Mouse (Mus musculus) limb, embryonic 13.5 days (tissue): ENCODE measurements around the gene Kcnk2. TPM values are rescaled to one million over a fixed set of nuclear protein-coding genes. Genes with fewer than 3 reads are reported as not detected.

ENCODE experiments used
- ATAC-seq: fragments of 200-750 bp; cut with Nextera tagmentation; 2 replicates; pipeline ENCODE4 v1.8.0; 2017; ENCODE audit warnings: low read depth, moderate number of reproducible peaks, moderate TSS enrichment; ENCODE audit not compliant: low FRiP score
- H3K27ac ChIP-seq: fragments of 300-500 bp; sonication (generic); 2 replicates; pipeline ENCODE4 v1.5.1; 2015; ENCODE audit warnings: inconsistent platforms, mild to moderate bottlenecking, moderate library complexity
- H3K27me3 ChIP-seq: fragments of 300-500 bp; sonication (generic); 2 replicates; pipeline ENCODE4 v1.6.1; 2015; ENCODE audit warnings: mild to moderate bottlenecking, inconsistent platforms
- H3K36me3 ChIP-seq: fragments of 300-500 bp; sonication (generic); 2 replicates; pipeline ENCODE4 v1.6.1; 2015; ENCODE audit warnings: inconsistent platforms, mild to moderate bottlenecking, moderate library complexity
- H3K4me1 ChIP-seq: fragments of 300-500 bp; sonication (generic); 2 replicates; pipeline ENCODE4 v1.6.1; 2015; ENCODE audit warnings: inconsistent platforms
- H3K4me2 ChIP-seq: fragments of 300-500 bp; sonication (generic); replicated peaks from 2 replicates; pipeline ENCODE4 v1.6.1; 2015; ENCODE audit warnings: inconsistent platforms, mild to moderate bottlenecking, moderate library complexity
- H3K4me3 ChIP-seq: fragments of 300-500 bp; sonication (generic); 2 replicates; pipeline ENCODE4 v1.5.1; 2015; ENCODE audit warnings: moderate library complexity, mild to moderate bottlenecking, inconsistent platforms
- H3K9ac ChIP-seq: fragments of 300-500 bp; sonication (generic); 2 replicates; pipeline ENCODE4 v1.6.1; 2015; ENCODE audit warnings: mild to moderate bottlenecking, inconsistent platforms
- H3K9me3 ChIP-seq: fragments of 300-500 bp; sonication (generic); 2 replicates; pipeline ENCODE4 v1.6.1; 2016; ENCODE audit warnings: inconsistent platforms
- WGBS: fragments of 180-500 bp; shearing (Covaris S2); methylation state at CpG from one replicate; pipeline ENCODE4 v1.1.7; 2015; 5-methylcytosine and 5-hydroxymethylcytosine counted together
- polyA plus RNA-seq: library from polyadenylated mRNA; unstranded; fragments of >200 nt; fragmentation: Nextera tagmentation; extraction: Ambion mirVana; gene quantifications from 2 replicates; pipeline ENCODE4 v1.2.1, GENCODE M21; 2015

The Kcnk2 gene
- polyA plus RNA-seq, 1 experiment from 2014 or later, result 9.6 TPM

DNA sequence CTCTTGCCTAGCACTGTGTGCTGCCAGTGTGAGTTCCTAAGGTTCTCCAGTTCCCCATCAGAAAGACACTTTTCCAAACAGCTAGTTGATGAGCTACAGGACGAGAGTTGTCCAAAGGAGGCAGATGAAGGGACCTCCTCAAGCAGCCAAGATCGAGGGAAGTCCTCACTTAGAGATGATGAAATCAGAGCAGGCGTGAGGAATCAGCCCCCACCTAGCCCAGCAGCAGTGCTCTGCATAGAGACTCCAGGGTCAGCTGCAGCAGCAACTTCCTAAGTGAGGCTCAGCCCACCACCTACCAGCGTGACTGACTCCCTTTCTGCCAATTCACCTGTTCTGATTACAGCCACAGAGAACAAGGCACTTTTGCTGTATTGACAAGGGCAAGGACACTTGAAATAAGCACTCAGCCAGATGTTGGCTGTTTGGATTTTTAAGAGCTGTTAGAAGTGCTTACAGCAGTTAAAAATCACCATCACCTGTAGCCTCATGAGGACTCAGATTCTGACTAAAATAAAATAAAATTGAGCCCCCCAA is 60.6 kb downstream of the Kcnk2 start:
- H3K4me2 ChIP-seq, result peak overlapping the region; percentile 14
- H3K9ac ChIP-seq, result no peak overlapping the region
- peaks cover 11% of the 10 kb centered on the region for H3K4me1 ChIP-seq
- no peaks in the 10 kb centered on the region for H3K9me3 ChIP-seq
- ATAC-seq, result no peak
- no peak overlapping the region for H3K4me3 ChIP-seq
- WGBS, result 34% methylated on average over 4 of the region's 4 CpGs
- no peaks in the 10 kb centered on the region for H3K36me3 ChIP-seq
- peaks cover 44% of the 10 kb centered on the region for H3K27me3 ChIP-seq
- no peak overlapping the region for H3K27ac ChIP-seq

DNA sequence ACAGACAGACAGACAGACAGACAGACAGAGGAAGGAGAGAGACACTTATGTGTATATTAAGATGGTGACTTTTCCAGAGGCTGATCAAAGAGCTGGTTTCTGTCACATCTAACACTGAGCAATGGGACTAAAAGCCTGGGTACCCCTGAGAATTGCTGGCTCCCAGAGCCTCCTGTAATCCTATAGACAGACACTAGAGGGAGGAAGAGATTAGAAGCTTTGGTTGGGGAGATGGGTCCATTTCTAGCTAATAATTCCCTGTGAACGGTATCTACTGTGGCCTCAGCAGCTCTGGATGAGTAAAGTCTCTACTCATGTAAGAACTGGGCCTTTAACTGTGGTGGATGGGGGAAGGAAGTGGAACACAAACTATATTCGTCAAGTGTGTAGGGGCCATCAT is 86.2 kb downstream of the Kcnk2 start:
- 59% methylated on average over 2 of the region's 2 CpGs for WGBS
- Histone ChIP-seq H3K36me3 (no peaks in the 10 kb centered on the region), H3K4me1 (no peaks in the 10 kb centered on the region), H3K9ac (no peak overlapping the region), H3K27ac (no peak overlapping the region), H3K27me3 (no peaks in the 10 kb centered on the region), H3K9me3 (no peaks in the 10 kb centered on the region), H3K4me3 (no peak overlapping the region), H3K4me2 (no peak overlapping the region)
- no peak for ATAC-seq

DNA sequence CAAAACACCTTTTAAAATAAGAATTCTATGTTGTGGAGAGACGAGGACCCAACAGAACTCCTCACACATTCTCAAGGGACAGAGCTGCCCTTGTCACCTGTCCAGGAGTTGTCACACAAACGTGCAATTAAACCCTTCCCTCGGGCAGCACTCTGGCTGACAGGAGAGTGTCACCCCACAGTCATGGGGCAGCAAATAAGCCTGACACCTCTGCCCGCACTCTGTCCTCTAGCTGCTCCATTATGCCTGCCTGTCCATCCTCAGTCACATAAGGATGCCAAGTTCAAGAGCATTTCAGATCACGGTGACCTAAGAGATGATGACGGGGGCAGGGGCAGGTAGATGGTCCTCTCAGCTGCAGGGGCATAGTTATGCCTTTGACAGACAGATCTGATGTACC is 87.6 kb downstream of the Kcnk2 start:
- no peaks in the 10 kb centered on the region for H3K27me3 ChIP-seq
- no peak overlapping the region for H3K4me2 ChIP-seq
- no peak overlapping the region for H3K9ac ChIP-seq
- H3K36me3 ChIP-seq, result no peaks in the 10 kb centered on the region
- no peak overlapping the region for H3K27ac ChIP-seq
- no peak for ATAC-seq
- no peak overlapping the region for H3K4me3 ChIP-seq
- WGBS, result 63% methylated on average over 6 of the region's 6 CpGs
- H3K9me3 ChIP-seq, result no peaks in the 10 kb centered on the region
- H3K4me1 ChIP-seq, result no peaks in the 10 kb centered on the region

DNA sequence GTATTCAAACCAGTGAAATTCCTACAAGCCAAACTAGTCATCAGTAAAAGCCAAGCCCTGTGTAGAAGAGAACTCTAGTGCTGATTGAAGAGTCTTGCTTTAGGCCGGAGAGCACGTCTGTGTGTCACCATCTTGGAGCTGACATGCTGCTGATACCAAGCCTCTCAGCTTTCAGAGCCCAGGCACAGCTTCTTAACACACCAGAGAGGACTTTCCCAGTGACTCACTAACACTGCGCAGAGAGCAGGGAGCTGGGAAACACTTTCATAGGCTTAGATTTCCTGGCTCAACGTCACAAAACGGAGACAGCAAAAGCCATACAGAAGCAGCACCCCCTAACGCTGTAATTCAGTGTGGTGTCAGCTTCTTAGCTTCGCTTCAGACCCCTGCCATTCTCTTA is 88.3 kb downstream of the Kcnk2 start:
- H3K27ac ChIP-seq, result no peak overlapping the region
- H3K27me3 ChIP-seq, result no peaks in the 10 kb centered on the region
- H3K4me3 ChIP-seq, result no peak overlapping the region
- H3K4me2 ChIP-seq, result no peak overlapping the region
- 70% methylated on average over 7 of the region's 7 CpGs for WGBS
- no peaks in the 10 kb centered on the region for H3K36me3 ChIP-seq
- no peak for ATAC-seq
- no peaks in the 10 kb centered on the region for H3K9me3 ChIP-seq
- no peak overlapping the region for H3K9ac ChIP-seq
- H3K4me1 ChIP-seq, result no peaks in the 10 kb centered on the region

GRCm38 (mm10) chr1:189310145-189310544 is 91.9 kb downstream of the Kcnk2 start:
- no peaks in the 10 kb centered on the region for H3K4me1 ChIP-seq
- no peaks in the 10 kb centered on the region for H3K9me3 ChIP-seq
- no peak for ATAC-seq
- no peak overlapping the region for H3K27ac ChIP-seq
- 90% methylated on average over 2 of the region's 2 CpGs for WGBS
- H3K4me3 ChIP-seq, result no peak overlapping the region
- no peak overlapping the region for H3K9ac ChIP-seq
- no peak overlapping the region for H3K4me2 ChIP-seq
- no peaks in the 10 kb centered on the region for H3K36me3 ChIP-seq
- no peaks in the 10 kb centered on the region for H3K27me3 ChIP-seq

GRCm38 (mm10) chr1:189304988-189305522 is 97.0 kb downstream of the Kcnk2 start:
- Histone ChIP-seq H3K27ac (no peak overlapping the region), H3K9me3 (no peaks in the 10 kb centered on the region), H3K4me1 (no peaks in the 10 kb centered on the region), H3K27me3 (no peaks in the 10 kb centered on the region), H3K4me3 (no peak overlapping the region), H3K36me3 (no peaks in the 10 kb centered on the region), H3K9ac (no peak overlapping the region), H3K4me2 (no peak overlapping the region)
- 77% methylated on average over 8 of the region's 8 CpGs for WGBS
- ATAC-seq, result no peak

DNA sequence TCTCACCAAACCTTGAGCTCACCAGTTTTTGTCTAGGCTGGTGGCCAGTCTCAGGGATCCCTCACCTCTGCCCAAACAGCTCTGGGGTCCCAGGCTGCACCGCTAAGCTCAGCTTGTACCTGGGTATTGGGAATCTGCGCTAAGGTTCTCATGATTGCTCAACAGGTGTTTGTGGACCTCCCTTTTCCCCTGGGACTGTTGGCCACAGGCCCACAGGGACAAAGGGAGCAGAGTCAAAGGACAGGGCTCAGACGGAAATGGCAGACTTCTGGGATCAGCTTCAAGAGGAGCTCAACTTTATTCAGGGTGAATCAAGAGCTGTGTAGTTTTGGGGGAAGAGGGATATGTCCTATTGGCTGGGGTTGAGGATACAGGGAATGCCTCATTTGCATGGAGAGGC is 99.1 kb downstream of the Kcnk2 start:
- 87% methylated on average over 3 of the region's 3 CpGs for WGBS
- no peak for ATAC-seq

DNA sequence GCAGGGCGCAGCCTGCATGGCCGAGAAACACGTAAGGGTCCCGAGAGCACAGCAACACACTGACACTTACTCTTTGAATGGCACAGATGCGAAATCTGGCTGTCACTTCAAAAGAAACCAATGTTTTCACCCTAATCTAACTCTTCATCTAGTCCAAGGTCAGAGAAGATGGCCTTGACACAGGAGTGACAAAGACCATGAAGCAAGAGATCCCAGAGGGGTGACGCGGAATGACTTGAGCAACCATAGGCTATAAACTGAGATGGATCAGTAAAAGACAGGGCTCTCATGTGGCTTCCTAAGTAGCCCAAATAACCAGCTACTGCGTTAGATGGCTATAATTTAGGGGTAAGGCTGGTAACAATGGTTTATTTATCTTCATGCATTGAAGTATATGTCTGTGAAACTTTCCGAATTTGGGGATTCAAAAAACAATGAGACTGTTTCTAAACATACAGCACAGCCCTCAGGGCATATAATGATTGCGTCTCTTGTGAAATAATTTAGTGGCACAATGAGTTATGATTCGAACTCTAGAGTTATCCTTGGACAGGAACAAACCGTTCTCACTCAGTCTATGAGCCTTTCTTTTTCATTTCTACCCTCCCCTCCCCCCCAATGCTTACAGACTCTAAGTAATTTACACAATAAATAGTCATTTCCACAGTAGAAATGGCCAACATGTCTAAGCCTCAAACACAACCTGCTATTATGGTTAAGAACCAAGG is 108.2 kb downstream of the Kcnk2 start:
- no peak overlapping the region for H3K4me3 ChIP-seq
- no peaks in the 10 kb centered on the region for H3K9me3 ChIP-seq
- 81% methylated on average over 12 of the region's 12 CpGs for WGBS
- H3K36me3 ChIP-seq, result no peaks in the 10 kb centered on the region
- H3K4me2 ChIP-seq, result no peak overlapping the region
- no peak overlapping the region for H3K27ac ChIP-seq
- H3K27me3 ChIP-seq, result peaks cover 6% of the 10 kb centered on the region
- H3K4me1 ChIP-seq, result no peaks in the 10 kb centered on the region; the same call in 1 of the 2 replicates
- no peak overlapping the region for H3K9ac ChIP-seq
- ATAC-seq, result no peak

More for the DNA sequence above, 99.1 kb downstream of the Kcnk2 start:
- Histone ChIP-seq H3K9ac (no peak overlapping the region), H3K27me3 (no peaks in the 10 kb centered on the region), H3K4me1 (no peaks in the 10 kb centered on the region), H3K9me3 (no peaks in the 10 kb centered on the region), H3K36me3 (no peaks in the 10 kb centered on the region), H3K4me3 (no peak overlapping the region), H3K4me2 (no peak overlapping the region), H3K27ac (no peak overlapping the region)

DNA sequence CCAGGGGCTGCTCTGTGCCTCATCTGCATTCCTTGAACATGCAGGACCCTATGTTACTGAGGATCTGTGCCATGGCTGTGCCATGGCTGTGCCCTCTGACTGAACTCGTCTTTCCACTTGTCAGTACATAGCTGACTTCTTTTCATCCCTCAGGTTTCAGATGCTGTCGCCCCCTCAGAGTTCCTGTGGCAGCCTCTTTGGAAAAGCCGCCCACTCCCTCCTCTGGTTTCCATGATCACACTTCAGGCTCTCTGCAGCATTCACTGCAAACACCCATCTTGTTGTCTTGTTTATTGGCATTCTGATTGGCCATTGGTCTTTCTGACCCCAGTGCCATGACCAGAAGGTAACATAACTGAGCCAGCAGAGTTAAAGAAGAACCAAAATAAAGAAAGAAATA is 111.2 kb downstream of the Kcnk2 start:
- ATAC-seq, result no peak
- Histone ChIP-seq H3K4me2 (no peak overlapping the region), H3K4me3 (no peak overlapping the region), H3K27ac (no peak overlapping the region), H3K9ac (no peak overlapping the region), H3K4me1 (no peaks in the 10 kb centered on the region; the same call in 1 of the 2 replicates), H3K27me3 (peaks cover 6% of the 10 kb centered on the region), H3K9me3 (no peaks in the 10 kb centered on the region), H3K36me3 (no peaks in the 10 kb centered on the region)
- WGBS, result 53% methylated on average over 3 of the region's 3 CpGs

DNA sequence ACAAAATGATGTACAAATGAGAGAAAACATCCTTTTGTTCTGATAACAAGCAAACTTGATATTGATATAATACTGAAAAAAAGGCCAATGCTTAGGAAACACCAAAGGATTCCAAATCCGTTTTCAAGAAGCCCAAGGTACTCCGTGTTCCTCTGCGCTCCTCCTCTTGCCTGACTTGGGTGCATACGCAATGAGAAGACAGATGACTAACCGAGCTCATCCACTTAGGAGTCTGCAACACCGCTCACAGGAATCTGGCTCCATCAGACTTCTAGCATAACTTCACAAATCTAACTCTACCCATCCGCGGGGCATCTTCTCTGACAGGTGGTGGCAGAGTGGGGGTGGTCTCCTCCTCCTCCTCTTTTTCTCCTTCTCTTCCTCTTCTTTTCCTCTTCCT is 113.1 kb downstream of the Kcnk2 start:
- Histone ChIP-seq H3K4me1 (no peaks in the 10 kb centered on the region; the same call in 1 of the 2 replicates), H3K9ac (no peak overlapping the region), H3K27me3 (peaks cover 6% of the 10 kb centered on the region), H3K4me2 (no peak overlapping the region), H3K4me3 (no peak overlapping the region), H3K36me3 (no peaks in the 10 kb centered on the region), H3K9me3 (no peaks in the 10 kb centered on the region), H3K27ac (no peak overlapping the region)
- 91% methylated on average over 8 of the region's 8 CpGs for WGBS
- ATAC-seq, result no peak

DNA sequence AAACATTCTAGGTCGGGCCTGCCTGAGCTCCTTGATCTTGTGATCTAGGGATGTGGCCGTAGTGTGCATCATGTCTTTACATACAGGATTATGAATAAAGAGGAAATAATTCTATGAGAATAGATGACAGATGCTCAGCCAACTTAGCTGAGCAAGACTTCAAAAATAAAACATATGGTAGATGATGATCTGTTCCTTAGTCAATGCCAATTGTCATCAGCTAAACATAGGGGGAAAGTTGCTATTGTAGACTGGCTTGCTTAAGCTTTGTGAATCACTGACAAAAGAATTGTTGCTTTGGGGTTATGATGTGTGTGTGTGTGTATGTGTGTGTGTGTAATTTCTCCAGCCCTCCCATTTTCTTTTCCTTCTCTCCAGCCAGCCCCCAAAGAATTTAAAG is 129.8 kb downstream of the Kcnk2 start:
- H3K4me2 ChIP-seq, result no peak overlapping the region
- no peaks in the 10 kb centered on the region for H3K36me3 ChIP-seq
- no peak overlapping the region for H3K9ac ChIP-seq
- WGBS, result 83% methylated on average over 2 of the region's 2 CpGs
- 0 out of 2 replicates have a peak, but pooled peaks cover 13% of the 10 kb centered on the region for H3K4me1 ChIP-seq
- ATAC-seq, result no peak
- H3K27me3 ChIP-seq, result no peaks in the 10 kb centered on the region
- H3K27ac ChIP-seq, result no peak overlapping the region
- H3K9me3 ChIP-seq, result no peaks in the 10 kb centered on the region
- H3K4me3 ChIP-seq, result no peak overlapping the region

DNA sequence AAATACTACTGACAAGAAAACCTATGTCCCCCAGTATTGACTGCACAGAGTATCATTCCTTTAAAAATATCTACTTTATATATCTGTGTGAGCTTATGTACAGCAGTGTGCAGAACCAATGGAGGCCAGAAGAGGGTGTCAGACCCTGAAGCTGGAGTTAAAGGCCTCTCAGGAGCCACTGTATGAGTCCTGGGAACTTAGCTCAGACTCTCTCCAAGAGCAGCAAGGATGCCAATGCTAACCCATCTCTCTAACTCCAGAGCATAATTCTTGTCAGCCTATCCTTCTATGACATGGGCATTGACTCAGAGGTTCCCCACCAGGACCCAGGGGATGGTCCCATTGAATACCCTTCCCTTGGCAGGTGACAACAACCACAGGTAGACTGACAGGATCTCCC is 148.4 kb downstream of the Kcnk2 start:
- no peaks in the 10 kb centered on the region for H3K27me3 ChIP-seq
- no peak overlapping the region for H3K4me3 ChIP-seq
- no peak overlapping the region for H3K4me2 ChIP-seq
- H3K27ac ChIP-seq, result no peak overlapping the region
- H3K9ac ChIP-seq, result no peak overlapping the region
- H3K9me3 ChIP-seq, result no peaks in the 10 kb centered on the region
- no peak for ATAC-seq
- no peaks in the 10 kb centered on the region; the same call in 1 of the 2 replicates for H3K36me3 ChIP-seq
- no peaks in the 10 kb centered on the region for H3K4me1 ChIP-seq

- no peak overlapping the region for H3K4me3 ChIP-seq
- H3K36me3 ChIP-seq, result no peaks in the 10 kb centered on the region; the same call in 1 of the 2 replicates
- H3K4me1 ChIP-seq, result no peaks in the 10 kb centered on the region
- H3K9ac ChIP-seq, result no peak overlapping the region
- no peaks in the 10 kb centered on the region for H3K27me3 ChIP-seq
- no peak overlapping the region for H3K27ac ChIP-seq
- 65% methylated on average over 3 of the region's 3 CpGs for WGBS
- H3K9me3 ChIP-seq, result no peaks in the 10 kb centered on the region
- no peak overlapping the region for H3K4me2 ChIP-seq
- ATAC-seq, result no peak
These were observed 148.9 kb downstream of the Kcnk2 start for GRCm38 (mm10) chr1:189253207-189253606.
